Mouse (Mus musculus): ENCODE measurements around the gene Actl7a. TPM values are rescaled to one million over a fixed set of nuclear protein-coding genes. Genes with fewer than 3 reads are reported as not detected.

The Actl7a gene
- polyA plus RNA-seq (2014; fragmentation: Illumina TruSeq; extraction: RNeasy Lipid Tissue Mini Kit (QIAGEN cat#74804)): not detected

DNA sequence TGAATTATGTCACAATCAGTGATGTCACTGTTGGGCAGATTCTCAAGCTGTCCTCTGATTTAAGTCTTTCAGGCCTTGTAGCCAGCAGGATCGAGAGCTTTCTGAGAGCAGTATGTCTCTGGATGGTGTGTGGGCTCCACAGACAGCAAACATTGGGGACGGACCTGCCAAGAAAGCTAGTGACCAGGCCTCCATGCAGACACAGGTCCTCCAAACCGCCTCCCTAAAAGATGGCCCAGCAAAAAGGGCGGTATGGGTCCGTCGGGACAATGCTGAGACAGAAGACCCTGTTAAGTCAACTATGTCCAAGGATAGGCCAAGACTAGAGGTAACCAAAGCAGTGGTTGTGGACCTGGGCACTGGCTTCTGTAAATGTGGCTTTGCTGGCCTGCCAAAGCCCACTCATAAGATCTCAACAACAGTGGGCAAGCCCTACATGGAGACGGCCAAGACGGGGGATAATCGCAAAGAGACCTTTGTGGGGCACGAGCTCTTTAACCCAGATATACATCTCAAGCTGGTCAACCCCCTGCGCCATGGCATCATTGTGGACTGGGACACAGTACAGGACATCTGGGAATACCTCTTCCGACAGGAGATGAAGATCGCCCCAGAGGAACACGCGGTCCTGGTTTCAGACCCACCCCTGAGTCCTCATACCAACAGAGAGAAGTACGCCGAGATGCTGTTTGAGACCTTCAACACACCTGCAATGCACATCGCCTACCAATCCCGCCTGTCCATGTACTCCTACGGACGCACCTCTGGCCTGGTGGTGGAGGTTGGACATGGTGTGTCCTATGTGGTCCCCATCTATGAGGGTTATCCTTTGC lies at the start of gene Actl7a:
TSS of gene Actl7a (plus strand) at position 51 of the 833 bp plus-strand sequence.

DNA sequence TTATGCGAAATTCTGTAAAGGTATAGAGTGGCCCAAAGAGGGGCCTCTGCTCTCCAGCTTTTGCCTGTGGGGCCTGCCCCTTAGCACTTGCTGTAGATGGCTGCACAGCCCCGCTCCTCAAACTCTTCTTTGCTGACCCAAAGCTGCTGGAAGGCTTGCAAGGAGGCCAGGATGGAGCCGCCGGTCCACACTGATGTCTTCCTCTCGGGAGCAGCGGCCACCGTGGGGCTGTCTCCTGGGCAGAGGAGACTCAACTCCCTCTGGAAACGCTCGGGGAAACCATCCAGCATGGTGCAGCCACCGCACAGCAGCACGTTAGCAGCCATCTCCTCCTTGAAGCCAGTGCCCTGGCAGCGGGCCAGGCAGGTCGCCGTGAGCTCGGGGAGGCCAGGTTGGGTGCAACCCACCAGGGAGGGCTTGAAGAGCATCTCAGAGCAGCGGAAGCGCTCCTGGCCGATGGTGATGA lies 3.2 kb upstream of the Actl7a start, which contains the start of gene Gm26657:
TSS of gene Gm26657 (plus strand) at position 51 of the 466 bp plus-strand sequence.

DNA sequence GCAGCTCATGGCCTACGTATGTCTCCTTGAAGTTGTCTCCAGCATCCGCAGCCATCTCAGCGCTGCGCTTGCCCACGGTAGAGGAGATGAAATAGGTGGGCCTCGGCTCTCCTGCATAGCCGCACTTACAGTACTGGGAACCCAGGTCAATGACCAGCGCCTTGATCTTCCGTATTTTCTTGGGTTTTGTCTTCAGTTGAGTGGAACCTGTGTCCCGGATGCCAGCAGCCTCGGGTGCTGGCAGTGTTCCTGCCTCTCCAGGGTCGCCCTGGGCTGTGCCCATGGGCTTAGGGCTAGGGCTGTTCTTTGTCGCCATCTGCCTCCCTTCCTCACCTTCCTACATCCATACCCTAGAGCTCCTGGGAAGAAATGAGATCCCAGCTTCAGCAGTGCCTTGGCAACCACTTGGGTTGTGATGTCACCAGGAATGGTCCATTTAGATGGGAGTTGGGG lies 2.1 kb upstream of the Actl7a start, which contains the start of gene Actl7b:
TSS of gene Actl7b (minus strand) at position 403 of the 453 bp plus-strand sequence.

Other genes starting within 250 kb of the Actl7a start
- not detected for gene Gm26657, start 3.3 kb upstream of the Actl7a start, polyA plus RNA-seq (2014; fragmentation: Illumina TruSeq; extraction: RNeasy Lipid Tissue Mini Kit (QIAGEN cat#74804))
- gene Actl7b, start 2.0 kb upstream of the Actl7a start, polyA plus RNA-seq (2014; fragmentation: Illumina TruSeq; extraction: RNeasy Lipid Tissue Mini Kit (QIAGEN cat#74804)): not detected
- gene Elp1, start 58.9 kb downstream of the Actl7a start, polyA plus RNA-seq (2014; fragmentation: Illumina TruSeq; extraction: RNeasy Lipid Tissue Mini Kit (QIAGEN cat#74804)): 61.5 TPM
- 29.6 TPM for gene Fam206a, start 58.9 kb downstream of the Actl7a start, polyA plus RNA-seq (2014; fragmentation: Illumina TruSeq; extraction: RNeasy Lipid Tissue Mini Kit (QIAGEN cat#74804))
- 48.9 TPM for gene Ctnnal1, start 121.8 kb downstream of the Actl7a start, polyA plus RNA-seq (2014; fragmentation: Illumina TruSeq; extraction: RNeasy Lipid Tissue Mini Kit (QIAGEN cat#74804))
- gene Tmem245, start 204.0 kb downstream of the Actl7a start, polyA plus RNA-seq (2014; fragmentation: Illumina TruSeq; extraction: RNeasy Lipid Tissue Mini Kit (QIAGEN cat#74804)): 64.5 TPM
- 0.37 TPM for gene Frrs1l, start 247.0 kb downstream of the Actl7a start, polyA plus RNA-seq (2014; fragmentation: Illumina TruSeq; extraction: RNeasy Lipid Tissue Mini Kit (QIAGEN cat#74804))

Measured in ovary, adult 10 weeks (tissue).